Mouse (Mus musculus) gastrocnemius, postnatal 4 days (tissue): ENCODE data around the gene Tnfaip8l1. TPM values are rescaled to one million over a fixed set of nuclear protein-coding genes. Genes with fewer than 3 reads are reported as not detected.

Experiments
- DNase-seq, 2 experiments: peaks; one replicate each; pipeline ENCODE4 v3.0.0; 2021 to 2022; ENCODE audit warnings: low spot score in 2 of 2, mixed read lengths in 2 of 2
- total RNA-seq, 2 experiments: library from RNA; stranded (reverse); gene quantifications; 2 replicates each; pipeline ENCODE4 v1.2.3; 2021

Tnfaip8l1 gene
- total RNA-seq, 2 experiments from 2014 or later: 6.7 to 6.8 TPM

DNA sequence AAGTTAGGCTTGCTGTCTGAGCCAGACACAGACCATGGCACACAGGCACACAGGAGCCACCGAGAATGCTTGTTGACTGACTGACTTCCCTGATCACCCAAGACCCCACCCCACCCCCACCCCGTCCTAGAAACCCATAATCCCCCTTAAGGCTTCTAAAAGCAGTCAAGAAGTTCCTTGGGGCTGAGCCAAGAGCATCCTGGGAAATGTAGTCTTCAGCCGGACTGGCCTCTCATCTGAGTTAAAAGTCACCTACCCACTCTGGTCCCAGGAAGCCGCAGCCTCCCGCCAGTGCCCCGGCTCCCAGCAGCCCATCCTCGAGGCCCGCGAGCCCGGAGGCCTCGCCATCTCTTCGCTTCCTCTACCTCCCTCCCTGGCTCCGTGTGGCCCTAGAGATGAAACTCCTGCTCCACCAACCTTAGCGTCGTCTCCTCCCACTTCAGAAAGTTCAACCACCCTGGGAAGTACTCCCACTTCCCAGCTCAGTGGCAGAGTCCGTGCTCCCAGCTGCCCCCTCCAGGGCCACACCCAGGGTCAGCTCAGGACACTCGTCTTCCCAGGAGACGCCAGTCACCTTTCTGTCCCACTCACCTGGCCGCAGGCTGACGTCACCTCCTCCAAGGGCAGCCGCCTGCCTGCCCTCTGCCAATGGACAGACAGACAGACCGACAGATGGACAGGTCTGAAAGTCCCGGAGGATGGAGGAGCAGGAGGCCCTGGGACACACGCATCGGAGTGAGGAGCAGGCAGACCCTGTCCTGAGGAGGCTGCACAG lies 24.3 kb upstream of the Tnfaip8l1 start:
- no peak for DNase-seq

DNA sequence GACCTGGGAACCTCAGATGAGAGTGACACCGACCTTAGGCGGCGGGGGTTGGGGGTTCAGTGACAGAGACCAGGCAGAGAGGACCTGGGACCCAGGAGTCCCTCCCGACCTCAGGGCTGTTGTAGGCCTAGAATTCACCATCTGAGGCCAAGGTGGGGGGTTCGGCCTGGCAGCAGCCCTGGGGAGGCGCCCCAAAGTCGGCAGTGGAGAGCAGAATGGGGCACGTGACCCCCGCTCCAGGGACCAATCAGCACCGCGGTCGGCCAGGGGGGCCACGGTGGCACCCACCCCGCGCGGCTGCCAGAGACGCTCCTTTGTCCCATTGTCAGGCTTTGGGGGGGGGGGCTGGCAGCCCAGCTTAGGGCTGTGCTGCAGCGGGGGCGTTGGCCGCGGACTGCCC lies 22.9 kb upstream of the Tnfaip8l1 start:
- no peak for DNase-seq

DNA sequence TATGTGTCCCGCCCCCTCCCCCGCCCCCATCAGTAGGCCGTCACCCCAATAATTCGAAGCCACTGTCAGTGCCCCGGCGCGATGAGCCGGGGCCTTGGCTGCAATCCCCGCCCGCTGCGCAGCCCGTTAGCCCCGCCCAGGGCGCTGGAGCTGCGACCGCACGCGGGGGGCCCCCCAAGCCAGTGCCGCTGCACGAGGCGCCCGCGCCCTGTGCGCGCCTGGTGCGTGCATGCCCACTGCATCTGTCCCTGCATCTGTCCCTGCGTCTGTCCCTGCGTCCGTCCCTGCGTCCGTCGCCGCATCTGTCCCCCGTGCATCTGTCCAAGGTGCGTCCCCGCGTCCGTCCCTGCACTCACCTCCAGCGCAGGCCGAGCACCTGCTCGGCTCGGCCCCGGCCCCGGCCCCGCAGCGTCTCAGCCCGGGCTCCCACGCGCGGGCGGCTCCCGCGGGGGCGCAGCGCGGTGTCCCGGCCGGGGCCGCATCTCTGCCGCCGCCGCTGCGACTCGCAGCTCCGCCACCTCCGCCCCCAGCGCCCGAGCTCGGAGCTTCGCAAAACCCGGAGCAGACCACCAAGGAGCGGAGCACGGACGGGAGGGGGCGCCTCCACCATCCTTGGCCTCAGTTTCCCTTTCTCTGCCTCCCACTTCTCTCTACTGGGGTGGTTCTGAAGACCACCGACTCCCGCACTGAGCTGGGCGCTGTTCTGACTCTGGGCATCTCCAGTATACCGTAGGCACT lies 22.2 kb upstream of the Tnfaip8l1 start, which contains the start of gene Sema6b:
Gene Sema6b, minus strand, starts transcription at position 486 of the 738 bp plus-strand sequence.
- DNase-seq: peak in 1 of 2 experiments; percentile 69

DNA sequence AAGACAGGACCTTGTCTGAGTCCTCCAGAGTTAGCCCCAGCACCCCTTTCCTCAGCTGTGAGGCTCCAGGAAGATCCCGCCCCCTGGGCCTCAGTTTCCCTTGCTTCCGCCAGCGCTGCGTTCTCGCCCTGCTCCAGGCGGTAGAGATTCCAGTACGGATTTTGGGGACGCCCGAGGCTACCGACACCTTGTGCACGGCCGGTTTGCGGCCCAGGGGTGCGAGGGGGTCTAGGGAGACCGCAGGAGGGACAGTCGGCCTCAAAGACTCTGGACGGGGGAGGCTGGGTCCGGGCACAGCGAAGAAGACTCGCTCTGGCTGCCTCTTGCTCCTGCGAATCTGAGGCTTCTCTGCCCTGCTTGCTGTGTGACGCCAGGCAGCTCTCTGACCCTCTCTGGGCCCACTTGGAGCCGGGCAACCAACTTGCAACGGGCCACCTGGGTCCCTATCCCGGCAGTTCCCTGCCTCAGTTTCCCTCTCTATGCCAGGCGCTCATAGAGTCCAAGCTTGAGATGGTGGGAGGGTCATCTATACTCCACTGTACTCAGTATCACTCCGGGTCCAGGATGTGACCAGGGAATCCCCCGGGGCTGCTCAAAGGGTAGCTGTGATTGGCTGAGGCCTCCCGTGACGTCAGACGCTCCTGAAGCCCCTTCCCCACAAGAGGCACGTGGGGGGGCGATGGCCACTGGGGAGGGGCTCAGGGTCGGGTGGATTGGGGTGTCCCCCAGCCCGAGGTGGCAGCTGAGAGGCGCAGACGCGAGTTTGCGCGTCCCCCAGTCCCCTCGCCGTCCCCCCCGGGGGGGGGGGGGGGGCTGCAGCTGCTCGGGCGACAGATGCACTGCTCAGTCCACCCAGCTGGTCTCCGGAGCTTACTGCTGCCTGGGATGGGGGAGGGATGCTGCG lies 20.3 kb upstream of the Tnfaip8l1 start:
- no peak for DNase-seq

DNA sequence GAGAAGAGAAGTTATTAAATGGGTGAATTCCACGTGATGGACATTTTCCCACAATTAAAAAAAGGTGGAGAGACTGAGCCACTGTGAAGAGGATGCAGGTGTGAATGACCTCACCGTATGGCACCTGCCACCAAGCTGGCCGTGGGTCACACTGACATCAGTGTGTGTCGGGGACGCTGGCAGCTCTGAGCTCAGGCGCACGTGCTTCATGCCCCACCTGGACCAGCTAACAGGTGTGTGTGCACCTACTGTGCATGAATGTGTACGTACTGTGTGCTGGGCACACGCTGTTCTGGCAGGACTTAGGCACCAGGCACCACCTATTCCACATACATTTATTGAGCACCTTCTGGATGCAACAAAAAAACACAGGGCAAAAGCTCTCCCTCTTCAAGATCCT lies 17.7 kb upstream of the Tnfaip8l1 start:
- no peak for DNase-seq

DNA sequence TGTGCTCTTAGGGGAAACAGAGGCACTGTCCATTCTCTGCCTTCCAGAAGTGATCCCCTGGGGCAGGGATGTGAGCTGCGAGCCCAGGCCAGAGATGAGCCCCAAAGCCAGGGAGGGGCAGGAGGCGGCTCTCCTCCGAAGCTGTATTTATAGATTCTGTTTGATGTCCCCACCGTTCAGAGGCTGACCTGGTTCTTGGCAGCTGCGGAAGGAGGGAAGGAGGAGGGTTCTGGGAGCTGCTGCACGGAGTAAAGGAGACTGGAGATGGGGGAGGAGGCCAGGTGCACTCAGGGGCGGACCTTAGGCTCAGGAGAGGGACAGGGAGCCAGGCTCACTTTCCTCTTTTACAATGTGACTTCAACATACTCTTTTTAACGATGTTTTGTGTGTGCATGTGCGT lies 16.1 kb upstream of the Tnfaip8l1 start:
- no peak for DNase-seq

DNA sequence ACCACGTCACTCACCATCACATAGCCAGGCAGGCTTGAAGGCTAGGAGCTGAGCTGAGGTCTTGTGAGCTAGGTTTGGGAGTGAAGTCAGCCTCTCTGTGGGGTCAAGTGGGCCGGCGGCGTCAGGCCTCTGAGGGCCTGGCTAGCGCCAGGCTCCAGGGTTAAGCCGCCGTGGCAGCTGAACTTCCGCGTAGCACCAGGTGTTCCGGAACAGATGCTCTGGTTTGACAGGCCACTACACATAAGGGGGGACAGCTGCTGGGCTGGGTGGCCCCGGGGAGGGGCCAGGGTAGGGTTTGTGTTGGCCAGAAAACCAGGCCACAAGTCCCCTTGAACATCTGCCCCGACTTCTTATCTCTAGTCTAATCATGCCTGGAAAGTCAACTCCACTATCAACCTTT lies 14.9 kb upstream of the Tnfaip8l1 start:
- no peak for DNase-seq

DNA sequence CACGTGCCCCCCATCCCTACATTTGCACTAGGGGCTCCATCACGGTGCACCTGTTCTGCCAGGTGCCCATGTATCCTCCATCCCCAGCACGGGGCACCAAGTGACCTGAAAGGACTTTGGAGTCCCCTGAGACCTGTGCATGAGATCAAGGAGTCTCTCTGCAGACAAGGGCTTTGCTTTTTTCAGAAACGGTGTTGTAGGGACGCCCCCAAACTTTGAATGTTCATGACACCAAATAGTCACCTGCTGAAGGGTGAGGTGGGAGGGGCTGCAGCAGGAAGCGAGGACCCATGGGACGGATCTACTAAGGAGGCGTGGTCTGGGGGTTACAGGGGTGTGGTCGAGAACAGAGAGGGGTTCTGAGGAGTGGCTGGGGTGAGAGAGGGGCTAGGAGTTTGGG lies 14.0 kb upstream of the Tnfaip8l1 start:
- DNase-seq: no peak

DNA sequence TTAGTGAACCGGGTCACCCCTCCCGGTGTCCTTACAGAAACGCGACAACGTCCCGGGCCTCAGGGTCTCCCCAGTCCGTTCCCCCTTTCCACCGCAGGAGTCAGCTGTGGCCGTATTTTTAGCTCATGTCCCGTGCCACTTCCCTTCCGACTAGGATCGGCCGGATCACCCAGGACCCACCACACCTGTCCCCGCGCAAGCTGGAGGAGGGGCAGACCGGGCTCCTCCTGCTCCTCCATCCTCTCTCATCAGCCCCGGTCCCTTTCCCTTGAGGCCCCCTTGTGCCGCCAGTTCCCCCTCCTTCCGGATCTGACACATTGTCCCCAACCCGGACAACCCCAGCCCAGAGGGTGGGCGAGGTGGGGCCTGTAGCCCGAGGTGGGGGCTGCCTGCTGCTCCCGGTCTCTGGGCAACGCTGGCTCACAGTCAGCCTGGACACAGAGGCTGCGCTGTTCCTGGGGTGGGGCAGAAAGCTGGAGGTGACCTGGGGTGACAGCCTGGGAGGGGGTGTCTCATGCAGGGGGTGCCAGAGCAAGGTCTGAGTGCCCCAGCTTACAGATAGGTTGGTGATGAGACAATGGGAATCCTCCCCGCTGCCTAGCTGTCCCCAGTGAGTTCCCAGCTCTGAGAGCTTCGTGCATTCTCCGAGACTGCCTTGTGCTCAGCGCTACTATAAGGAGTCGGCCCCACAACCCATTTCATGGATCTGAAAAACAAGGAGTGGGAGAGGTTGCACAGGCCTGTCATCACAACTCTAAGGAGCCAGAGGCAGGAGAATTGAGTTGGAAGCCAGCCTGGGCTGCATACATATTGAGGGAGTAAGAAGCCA lies 13.3 kb upstream of the Tnfaip8l1 start:
- DNase-seq: no peak

DNA sequence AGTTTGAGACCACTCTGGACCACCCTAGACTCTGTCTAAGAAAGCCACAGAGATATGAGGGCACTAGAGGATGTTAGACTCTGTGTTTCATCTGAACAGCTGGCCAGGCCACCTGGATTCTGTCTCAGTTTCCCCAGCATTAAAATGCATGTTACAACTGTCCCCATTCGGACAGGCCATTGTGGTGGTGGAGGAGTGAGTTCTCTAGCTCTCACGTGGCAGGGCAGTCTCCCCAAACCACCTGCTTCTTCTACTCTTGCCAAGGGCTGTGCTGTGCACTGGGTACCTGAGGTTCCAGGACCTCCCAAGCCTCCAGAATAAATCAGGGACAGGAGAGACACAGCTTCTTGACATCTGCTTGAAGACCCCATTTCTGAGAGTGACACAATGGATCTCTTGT lies 12.4 kb upstream of the Tnfaip8l1 start:
- DNase-seq: no peak

DNA sequence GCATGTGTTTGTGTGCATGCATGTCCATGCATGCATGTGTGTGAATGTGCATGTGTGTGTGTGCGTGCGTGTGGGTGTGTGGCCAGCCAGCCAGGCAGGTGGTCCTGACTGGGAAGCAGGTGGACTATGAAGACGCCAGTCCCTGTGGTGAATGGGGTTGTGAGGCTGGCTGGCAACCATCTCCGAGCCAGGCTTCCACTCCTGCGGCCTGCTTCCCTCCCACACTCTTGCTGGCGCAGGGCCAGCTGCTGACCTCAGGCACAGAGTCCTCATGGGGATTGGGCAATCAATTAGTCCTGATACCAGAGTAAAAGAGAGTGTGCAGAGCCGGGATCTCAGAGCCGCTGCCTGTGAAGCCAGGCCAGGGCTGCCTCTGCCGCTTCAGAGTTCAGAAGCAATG lies 8.6 kb upstream of the Tnfaip8l1 start:
- DNase-seq: peak in 1 of 2 experiments; percentile 46

DNA sequence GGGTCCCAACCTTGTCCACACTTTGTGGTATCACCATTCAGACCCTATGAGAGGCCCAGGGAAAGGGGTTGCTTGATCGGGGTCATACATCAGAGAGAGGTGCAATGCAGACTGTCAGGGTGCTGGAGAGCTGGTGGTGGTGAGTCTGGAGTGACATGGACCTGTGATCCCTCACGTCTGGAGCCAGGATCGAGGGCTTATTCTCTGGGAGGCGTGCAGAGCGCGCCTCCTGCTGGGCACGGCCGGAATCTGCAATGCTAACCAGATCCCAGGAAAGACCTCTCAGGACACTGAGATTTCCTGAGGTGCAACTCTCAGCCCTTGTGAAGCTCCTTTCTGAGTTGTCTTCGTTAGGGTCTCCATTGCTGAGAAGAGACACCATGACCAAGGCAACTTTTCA lies 2.5 kb upstream of the Tnfaip8l1 start:
- peak; percentile 51 to 57 for DNase-seq

DNA sequence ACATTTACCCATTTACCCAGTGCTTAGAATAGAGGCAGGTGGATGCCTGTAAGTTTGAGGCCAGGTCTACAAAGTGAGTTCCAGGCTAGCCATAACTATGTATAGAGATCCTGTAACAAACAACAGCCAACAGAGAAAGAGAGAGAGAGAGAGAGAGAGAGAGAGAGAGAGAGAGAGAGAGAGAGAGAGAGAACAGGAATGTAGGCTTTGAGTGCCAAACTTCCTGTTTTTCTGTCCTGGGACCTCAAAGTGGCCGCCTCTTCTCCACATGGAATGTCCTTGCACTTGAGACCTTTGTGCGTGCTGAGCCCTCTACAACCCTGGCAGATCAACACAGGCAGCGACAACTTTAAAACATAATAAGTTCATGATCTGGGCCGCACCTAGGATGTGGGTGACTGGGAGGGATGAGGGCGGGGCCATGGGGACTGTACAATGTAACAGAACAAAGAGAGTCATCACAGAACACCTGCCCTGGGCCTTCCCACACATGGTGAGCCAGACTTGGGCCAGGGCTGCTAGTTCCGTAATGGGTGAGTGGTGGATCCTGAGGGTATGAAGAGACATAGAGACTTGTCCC lies 1.3 kb downstream of the Tnfaip8l1 start:
- no peak for DNase-seq

DNA sequence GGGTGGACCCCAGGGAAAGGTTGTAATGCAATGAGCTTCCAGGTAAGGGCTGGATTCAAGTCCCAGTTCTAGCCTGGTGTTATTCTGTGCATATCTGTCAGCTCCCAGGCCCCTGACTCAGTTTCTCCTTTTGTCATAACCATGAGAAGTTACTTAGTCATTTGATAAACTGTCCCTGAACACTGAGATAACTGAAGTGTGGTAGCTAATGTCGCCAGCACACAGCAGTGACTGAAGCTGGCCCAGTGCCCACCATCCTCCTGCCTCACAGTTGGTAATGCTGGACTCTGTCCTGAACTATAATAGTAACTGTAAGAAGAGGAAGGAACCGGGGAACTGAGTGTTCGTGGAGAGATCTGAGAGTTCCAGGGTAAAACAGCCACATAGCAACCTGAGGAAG lies 2.2 kb downstream of the Tnfaip8l1 start:
- DNase-seq: no peak

DNA sequence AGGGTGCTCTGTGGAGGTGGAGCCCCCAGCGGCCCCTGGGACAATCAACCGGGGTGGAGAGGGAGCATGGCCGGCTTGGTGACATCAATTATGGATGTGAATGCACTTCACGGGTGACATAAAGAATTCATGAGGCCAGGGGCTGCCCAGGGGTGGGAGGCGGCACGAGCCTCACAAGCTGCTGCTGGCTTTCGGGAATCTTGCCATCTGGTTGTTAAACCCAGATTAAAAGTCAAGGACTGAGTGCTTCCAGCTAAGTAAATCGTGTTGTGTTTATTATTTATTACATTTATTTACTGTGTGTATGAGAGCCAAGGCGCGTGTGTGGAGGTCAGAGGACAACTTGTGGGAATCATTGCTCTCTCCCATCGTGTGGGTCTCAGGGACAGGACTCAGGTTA lies 3.4 kb downstream of the Tnfaip8l1 start:
- DNase-seq: no peak

DNA sequence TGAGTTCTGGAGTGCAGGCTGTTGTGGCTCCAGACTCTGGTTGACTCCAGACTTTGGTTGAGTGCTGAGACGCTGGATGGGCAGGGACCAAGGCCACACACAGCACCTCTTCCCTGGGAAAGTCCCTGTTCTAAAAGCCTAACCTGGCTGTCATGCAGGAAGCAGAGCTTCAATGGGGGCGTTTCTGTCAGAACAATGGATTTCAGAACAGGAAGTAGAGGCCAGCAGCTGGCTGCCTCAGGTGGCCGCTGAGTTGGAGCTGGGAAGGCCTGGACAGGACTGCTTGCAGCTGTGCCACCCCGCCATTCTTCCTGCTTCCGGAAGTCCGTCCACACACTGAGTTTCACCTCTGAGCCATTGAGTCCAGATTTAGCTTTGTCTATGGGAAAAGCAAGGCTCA lies 7.6 kb downstream of the Tnfaip8l1 start:
- DNase-seq: no peak

DNA sequence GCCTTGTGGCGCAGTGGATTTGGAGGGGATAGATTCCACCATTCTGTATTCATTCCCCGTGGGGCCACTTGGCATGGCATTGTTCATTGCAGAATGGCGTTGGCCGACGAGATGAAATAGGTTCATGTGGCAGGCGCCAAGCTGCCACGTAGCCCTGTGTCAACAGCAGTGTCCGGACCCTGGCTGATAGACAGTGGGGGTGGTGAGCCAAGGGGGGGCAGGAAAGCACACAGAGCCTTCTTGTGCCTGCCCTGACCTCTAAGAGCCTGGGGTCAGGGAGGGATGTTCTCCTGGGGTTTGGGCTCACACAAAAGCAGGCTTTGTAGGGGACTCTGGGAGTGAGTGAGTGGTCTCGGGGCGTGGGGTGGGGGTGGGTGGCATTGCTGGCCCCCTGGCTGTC lies 8.4 kb downstream of the Tnfaip8l1 start:
- no peak for DNase-seq

DNA sequence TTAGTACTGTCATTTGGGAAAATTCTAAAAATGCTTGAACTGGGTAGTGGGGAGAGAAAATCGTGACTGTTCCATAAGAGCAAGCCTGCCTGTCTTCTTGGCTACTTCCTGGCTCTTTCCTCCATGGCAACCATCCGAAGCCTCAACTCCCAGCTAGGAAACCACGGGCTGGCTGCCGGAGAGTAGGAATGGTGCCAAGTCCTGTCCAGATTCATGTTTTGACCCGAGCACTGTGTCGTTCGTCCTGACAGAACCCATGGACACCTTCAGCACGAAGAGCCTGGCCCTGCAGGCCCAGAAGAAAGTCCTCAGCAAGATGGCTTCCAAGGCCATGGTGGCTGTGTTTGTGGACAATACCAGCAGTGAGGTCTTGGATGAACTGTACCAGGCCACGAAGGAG lies 9.2 kb downstream of the Tnfaip8l1 start:
- no peak for DNase-seq

DNA sequence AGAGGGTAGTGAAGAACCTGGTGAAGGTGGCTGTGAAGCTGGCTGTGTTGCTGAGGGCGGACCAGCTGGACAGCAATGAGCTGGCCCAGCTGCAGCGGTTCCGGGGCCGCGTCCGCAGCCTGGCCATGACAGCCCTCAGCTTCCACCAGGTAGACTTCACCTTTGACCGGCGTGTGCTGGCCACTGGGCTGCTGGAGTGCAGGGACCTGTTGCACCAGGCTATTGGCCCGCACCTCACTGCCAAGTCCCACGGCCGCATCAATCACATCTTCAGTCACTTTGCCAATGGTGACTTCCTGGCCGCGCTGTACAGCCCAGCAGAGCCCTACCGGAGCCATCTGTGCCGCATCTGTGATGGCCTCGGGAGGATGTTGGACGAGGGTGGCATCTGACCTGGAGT lies 9.6 kb downstream of the Tnfaip8l1 start:
- no peak for DNase-seq

DNA sequence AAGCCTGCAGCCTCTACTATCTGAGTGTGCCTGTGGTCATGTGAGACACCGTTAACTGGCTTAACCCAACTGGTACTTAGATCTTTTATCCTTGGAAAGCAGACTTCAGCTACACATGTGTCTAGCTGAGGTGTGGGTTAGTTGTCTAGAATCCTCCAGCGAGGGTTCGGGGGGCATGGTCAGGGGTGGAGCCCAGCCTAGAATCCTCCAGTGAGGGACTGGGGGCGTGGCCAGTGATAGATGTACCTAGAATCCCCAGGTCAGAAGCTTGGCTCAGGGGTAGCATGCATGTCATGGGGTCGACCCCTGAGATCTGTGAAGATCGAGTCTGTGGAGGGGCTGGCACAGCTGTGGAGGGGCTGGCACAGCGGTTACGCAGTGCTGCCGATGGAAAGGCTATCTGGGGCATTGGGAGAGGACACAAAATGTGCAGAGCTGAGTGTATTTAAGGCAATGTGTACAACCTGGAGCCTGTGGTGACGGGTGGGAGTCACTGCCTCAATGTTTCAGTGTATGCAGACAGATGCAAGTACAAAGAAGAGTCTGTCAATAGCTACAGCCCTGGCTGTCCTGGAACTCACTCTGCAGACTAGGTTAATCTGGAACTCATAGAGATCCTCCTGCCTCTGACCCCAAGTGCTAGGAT lies 11.2 kb downstream of the Tnfaip8l1 start:
- no peak for DNase-seq
